Mouse (Mus musculus) forebrain, embryonic 16.5 days (tissue): ENCODE measurements around the gene Cdkl3. TPM values are rescaled to one million over a fixed set of nuclear protein-coding genes. Genes with fewer than 3 reads are reported as not detected.

Source experiments
- ATAC-seq: fragments of 200-750 bp; cut with Nextera tagmentation; 2 replicates; pipeline ENCODE4 v1.8.0; 2017; ENCODE audit warnings: mild to moderate bottlenecking, moderate library complexity
- H3K27ac ChIP-seq: fragments of 300-500 bp; sonication (generic); 2 replicates; pipeline ENCODE4 v1.5.1; 2014; ENCODE audit warnings: low read length, control low read depth
- H3K27me3 ChIP-seq: fragments of 300-500 bp; sonication (generic); replicated peaks from 2 replicates; pipeline ENCODE4 v1.6.1; 2014; ENCODE audit warnings: low read length; ENCODE audit not compliant: control insufficient read depth, insufficient read depth
- H3K36me3 ChIP-seq: fragments of 300-500 bp; sonication (generic); 2 replicates; pipeline ENCODE4 v1.6.1; 2014; ENCODE audit not compliant: control insufficient read depth, insufficient read depth
- H3K4me1 ChIP-seq: fragments of 300-500 bp; sonication (generic); replicated peaks from 2 replicates; pipeline ENCODE4 v1.6.1; 2014; ENCODE audit warnings: low read length; ENCODE audit not compliant: control insufficient read depth, insufficient read depth
- H3K4me2 ChIP-seq: fragments of 300-500 bp; sonication (generic); 2 replicates; pipeline ENCODE4 v1.6.1; 2014; ENCODE audit warnings: mild to moderate bottlenecking, low read length, control low read depth
- H3K4me3 ChIP-seq: fragments of 300-500 bp; sonication (generic); replicated peaks from 2 replicates; pipeline ENCODE4 v1.5.1; 2014; ENCODE audit warnings: mild to moderate bottlenecking, low read length, control low read depth
- H3K9ac ChIP-seq: fragments of 300-500 bp; sonication (generic); replicated peaks from 2 replicates; pipeline ENCODE4 v1.6.1; 2014; ENCODE audit warnings: low read depth, low read length, control low read depth
- H3K9me3 ChIP-seq: fragments of 300-500 bp; sonication (generic); 2 replicates; pipeline ENCODE4 v1.6.1; 2016; ENCODE audit warnings: low read length; ENCODE audit not compliant: control insufficient read depth
- WGBS: fragments of 180-500 bp; shearing (Covaris S2); extraction: QIAGEN DNeasy Blood & Tissue Kit; methylation state at CpG from one replicate; pipeline ENCODE4 v1.1.7; 2014; 5-methylcytosine and 5-hydroxymethylcytosine counted together
- polyA plus RNA-seq: library from polyadenylated mRNA; unstranded; fragments of >200 nt; fragmentation: Nextera tagmentation; extraction: Ambion mirVana; gene quantifications from 2 replicates; pipeline ENCODE4 v1.2.1, GENCODE M21; 2015

The Cdkl3 gene
- polyA plus RNA-seq, 1 experiment from 2014 or later = 27.1 TPM

DNA sequence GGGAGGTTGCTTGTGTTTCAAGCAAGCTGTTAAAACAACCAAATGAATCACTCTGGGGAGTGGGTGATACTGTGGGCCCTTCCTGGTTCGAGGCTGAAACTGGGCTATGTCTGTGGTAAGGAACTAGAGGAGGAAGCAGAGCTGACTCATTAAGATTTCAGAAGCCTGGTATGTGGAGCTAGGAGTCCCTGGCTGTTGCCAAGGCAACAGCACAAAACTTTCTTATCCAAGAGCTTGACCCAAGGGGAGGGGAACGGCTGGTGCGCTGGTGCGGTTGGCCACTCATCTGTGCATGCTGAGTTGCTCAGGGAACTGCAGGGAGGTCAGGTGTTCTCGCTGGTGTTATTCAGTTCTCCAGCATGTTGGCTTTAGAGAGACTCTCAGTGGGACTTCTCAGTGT is 76.0 kb downstream of the Cdkl3 start:
- no peak overlapping the region for H3K9ac ChIP-seq
- ATAC-seq = 0 out of 2 replicates have a peak, but pooled peaks have one; percentile 18
- no peaks in the 10 kb centered on the region for H3K9me3 ChIP-seq
- H3K4me1 ChIP-seq = peaks cover 3% of the 10 kb centered on the region; the same call in 1 of the 2 replicates
- no peak overlapping the region for H3K4me3 ChIP-seq
- H3K27me3 ChIP-seq = no peaks in the 10 kb centered on the region
- H3K27ac ChIP-seq = no peak overlapping the region
- H3K36me3 ChIP-seq = no peaks in the 10 kb centered on the region
- H3K4me2 ChIP-seq = no peak overlapping the region
- WGBS = 7% methylated on average over 5 of the region's 5 CpGs

DNA sequence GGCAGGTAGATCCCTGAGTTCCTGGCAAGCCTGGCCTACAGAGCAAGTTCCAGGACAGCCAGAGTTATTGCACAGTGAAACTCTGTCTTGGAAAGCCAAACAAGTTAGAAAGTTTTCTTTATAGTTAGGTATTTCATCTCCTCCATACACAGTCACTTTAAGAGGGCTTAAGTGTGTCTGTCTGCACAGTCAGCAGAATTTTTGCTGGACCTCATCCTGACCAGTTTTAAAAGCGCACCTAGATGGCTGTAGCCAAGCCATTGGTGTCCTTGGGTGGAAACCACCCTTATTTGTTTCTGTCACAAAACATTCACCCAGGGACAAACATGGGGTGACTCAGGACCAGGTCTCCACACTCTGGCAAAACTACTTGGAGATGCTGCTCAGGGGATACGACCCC is 76.6 kb downstream of the Cdkl3 start:
- Histone ChIP-seq H3K4me3 (no peak overlapping the region), H3K27ac (no peak overlapping the region), H3K4me2 (no peak overlapping the region), H3K36me3 (no peaks in the 10 kb centered on the region), H3K27me3 (no peaks in the 10 kb centered on the region), H3K4me1 (peaks cover 6% of the 10 kb centered on the region), H3K9ac (no peak overlapping the region), H3K9me3 (no peaks in the 10 kb centered on the region)
- no peak for ATAC-seq
- 97% methylated on average over 2 of the region's 2 CpGs for WGBS

DNA sequence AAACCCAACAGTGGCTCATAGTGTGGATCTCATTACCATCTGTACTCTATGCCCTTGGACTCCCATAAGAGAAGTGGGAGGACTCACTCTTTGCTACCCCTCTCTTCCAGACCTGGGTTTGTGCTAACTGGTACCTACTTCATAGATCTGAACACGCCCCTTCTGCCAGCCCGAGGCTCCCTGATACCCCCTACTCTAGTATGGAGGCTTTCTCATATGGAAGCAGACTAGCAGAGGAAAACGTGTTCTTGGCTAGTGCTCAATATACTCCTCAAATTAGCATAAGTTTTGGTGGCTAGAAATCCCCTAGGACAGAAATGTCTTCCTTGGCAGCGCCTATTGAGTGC is 81.8 kb downstream of the Cdkl3 start:
- no peaks in the 10 kb centered on the region for H3K36me3 ChIP-seq
- peak; percentile 69 for ATAC-seq
- H3K4me1 ChIP-seq = peaks cover 20% of the 10 kb centered on the region
- peak overlapping the region; percentile 28; the same call in 1 of the 2 replicates for H3K9ac ChIP-seq
- peak overlapping the region; percentile 36 for H3K4me2 ChIP-seq
- no peaks in the 10 kb centered on the region for H3K27me3 ChIP-seq
- 0 out of 2 replicates have a peak overlapping the region, but pooled peaks have one; percentile 3 for H3K4me3 ChIP-seq
- no peaks in the 10 kb centered on the region for H3K9me3 ChIP-seq
- peak overlapping the region; percentile 94 for H3K27ac ChIP-seq
- WGBS = 31% methylated on average over 4 of the region's 4 CpGs

DNA sequence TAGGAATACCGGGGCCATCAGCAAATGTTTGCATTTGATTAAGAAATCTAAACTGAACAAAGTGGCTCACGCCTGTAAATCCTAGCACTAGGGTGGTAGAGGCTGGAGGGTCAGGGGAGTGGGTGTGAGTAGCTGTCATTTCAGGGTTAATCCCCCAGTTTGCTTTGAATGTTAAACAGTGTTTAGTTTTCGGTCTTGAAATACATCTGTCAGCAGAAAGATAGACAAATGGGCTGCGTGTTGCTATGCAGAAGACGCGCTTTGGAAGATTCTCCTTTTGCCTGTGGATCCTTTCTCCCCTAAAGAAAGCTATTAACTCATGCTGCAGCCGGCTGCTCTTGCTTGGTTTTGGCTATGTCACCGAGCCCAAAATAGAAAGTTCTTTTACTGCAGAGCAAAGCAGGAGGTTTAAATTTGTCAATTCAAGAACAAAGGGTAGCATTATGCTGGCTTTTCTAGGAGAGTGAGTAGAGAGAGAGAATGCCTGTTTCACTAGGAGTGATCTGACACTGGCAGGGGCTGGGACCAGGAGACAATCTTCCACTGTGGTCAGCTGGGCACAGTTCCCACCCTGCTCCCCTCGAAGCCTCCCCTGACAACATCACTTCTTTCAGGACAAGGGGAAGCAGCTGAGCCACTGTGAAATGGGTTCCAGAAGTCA is 82.3 kb downstream of the Cdkl3 start:
- Histone ChIP-seq H3K4me3 (0 out of 2 replicates have a peak overlapping the region, but pooled peaks have one; percentile 3), H3K27me3 (no peaks in the 10 kb centered on the region), H3K4me2 (peak overlapping the region; percentile 36), H3K9ac (peak overlapping the region; percentile 28), H3K9me3 (no peaks in the 10 kb centered on the region), H3K27ac (peak overlapping the region; percentile 94), H3K4me1 (peaks cover 20% of the 10 kb centered on the region), H3K36me3 (no peaks in the 10 kb centered on the region)
- peak; percentile 82 for ATAC-seq
- 13% methylated on average over 9 of the region's 9 CpGs for WGBS

DNA sequence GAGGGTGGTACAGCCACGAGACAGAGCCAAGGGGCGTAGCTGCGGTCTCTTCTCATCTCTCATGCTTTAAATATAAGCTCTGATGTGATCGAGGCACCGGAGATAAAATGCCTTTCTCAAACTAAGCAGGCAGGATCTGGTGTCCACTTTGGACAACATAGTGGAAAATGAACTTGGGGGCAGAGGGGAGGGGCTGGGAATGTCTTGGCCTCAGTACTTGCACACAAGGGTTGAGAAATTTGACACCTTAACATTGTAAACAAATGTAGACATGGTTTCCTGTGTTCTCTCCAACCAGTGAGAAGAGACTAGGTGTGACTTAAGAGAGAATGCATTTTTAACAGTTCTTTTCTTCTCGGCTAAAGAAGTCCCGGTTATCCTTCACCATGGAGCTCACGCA is 85.3 kb downstream of the Cdkl3 start:
- Histone ChIP-seq H3K27me3 (no peaks in the 10 kb centered on the region), H3K36me3 (no peaks in the 10 kb centered on the region), H3K4me2 (no peak overlapping the region), H3K27ac (no peak overlapping the region), H3K9ac (no peak overlapping the region), H3K4me3 (no peak overlapping the region), H3K4me1 (peaks cover 20% of the 10 kb centered on the region), H3K9me3 (no peaks in the 10 kb centered on the region)
- ATAC-seq = no peak
- 76% methylated on average over 8 of the region's 8 CpGs for WGBS

DNA sequence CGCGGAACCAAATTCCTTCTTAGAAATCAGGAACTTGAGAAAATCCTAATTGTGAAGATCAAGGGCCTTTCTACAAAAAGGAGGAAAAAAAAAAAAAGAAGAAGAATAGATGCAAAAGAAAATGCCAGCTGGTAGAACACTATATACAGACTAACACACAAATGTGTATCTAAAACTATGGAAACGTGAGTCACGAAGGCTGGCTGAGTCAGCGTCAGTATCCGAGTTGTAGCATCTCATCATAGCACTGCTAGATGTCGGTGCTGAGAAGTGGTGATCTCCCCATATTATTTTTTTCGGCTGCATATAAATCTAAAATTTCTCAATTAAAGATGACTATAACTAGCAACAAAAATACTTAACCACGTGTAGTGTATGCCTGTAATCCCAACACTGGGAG is 87.2 kb downstream of the Cdkl3 start:
- Histone ChIP-seq H3K27me3 (no peaks in the 10 kb centered on the region), H3K9me3 (no peaks in the 10 kb centered on the region), H3K4me3 (no peak overlapping the region), H3K36me3 (no peaks in the 10 kb centered on the region), H3K4me1 (peaks cover 11% of the 10 kb centered on the region), H3K9ac (no peak overlapping the region), H3K4me2 (no peak overlapping the region), H3K27ac (no peak overlapping the region)
- WGBS = 88% methylated on average over 9 of the region's 9 CpGs
- ATAC-seq = no peak

DNA sequence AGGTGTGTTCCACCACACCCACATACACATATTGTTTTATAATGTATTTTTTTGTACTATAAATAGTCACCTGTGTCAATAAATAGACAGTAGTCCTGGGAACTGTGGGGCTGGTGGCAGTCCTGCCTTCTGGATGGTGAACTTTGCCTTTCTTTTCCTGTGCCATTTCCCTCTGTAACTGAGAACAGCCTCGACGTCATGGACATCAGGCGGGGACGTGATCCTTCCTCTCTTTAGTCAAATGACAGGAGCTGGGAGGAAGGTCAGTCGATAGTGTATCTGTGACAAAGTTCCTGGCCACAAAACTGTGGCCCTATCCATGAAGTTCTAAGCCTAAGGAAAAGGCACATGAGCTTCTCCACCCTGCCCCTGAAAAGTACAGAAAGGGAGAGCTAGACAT is 90.5 kb downstream of the Cdkl3 start:
- H3K4me3 ChIP-seq = no peak overlapping the region
- no peaks in the 10 kb centered on the region for H3K36me3 ChIP-seq
- H3K27me3 ChIP-seq = no peaks in the 10 kb centered on the region
- no peaks in the 10 kb centered on the region for H3K9me3 ChIP-seq
- no peak overlapping the region for H3K9ac ChIP-seq
- H3K4me2 ChIP-seq = no peak overlapping the region
- H3K4me1 ChIP-seq = peaks cover 6% of the 10 kb centered on the region
- 76% methylated on average over 5 of the region's 5 CpGs for WGBS
- ATAC-seq = no peak
- H3K27ac ChIP-seq = no peak overlapping the region

DNA sequence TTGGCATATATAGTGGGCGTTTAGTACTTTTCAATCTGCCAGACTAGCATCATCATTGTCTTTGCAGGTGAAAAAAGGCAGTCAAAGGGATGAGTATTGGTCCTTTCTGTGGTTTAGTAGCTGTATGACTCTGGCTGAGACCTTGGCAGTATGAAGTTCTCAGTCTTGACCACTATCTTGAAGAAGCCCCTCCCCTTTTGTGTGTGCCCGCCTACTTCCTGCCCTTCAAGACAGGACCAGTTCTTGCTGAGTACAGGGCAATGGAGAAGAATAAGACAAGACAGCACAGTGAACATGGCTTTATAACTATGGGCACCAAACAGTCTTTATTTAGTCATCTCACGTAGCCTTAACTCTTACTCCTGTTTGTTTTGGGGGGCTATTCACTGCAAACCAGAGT is 93.0 kb downstream of the Cdkl3 start:
- Histone ChIP-seq H3K9me3 (no peaks in the 10 kb centered on the region), H3K9ac (no peak overlapping the region), H3K27me3 (no peaks in the 10 kb centered on the region), H3K4me3 (no peak overlapping the region), H3K4me1 (peaks cover 26% of the 10 kb centered on the region), H3K27ac (no peak overlapping the region), H3K4me2 (no peak overlapping the region), H3K36me3 (no peaks in the 10 kb centered on the region)
- no peak for ATAC-seq
- 79% methylated on average over 3 of the region's 3 CpGs for WGBS

DNA sequence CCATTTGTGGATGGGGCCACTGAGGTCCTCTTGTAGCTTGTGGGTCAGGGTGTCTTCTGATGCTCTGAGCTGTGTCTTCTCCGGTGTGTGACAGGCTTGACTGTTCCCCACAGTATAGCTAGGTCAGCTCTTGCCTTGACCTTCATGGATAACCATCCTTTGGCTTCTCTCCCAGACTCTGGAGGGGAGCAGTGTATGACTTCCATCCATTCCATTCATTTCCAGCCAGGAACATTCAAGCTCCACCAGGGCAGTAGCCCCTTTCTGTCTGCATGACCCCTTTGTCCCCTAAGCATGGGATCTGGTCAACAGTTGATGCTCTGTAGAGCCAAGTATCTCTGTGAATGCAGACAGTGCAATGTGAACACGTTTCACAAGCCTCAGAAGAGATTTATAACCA is 93.6 kb downstream of the Cdkl3 start:
- no peaks in the 10 kb centered on the region for H3K36me3 ChIP-seq
- no peak overlapping the region; the same call in 1 of the 2 replicates for H3K27ac ChIP-seq
- no peaks in the 10 kb centered on the region for H3K9me3 ChIP-seq
- no peaks in the 10 kb centered on the region for H3K27me3 ChIP-seq
- no peak for ATAC-seq
- 83% methylated on average over 2 of the region's 2 CpGs for WGBS
- H3K4me1 ChIP-seq = peaks cover 27% of the 10 kb centered on the region
- no peak overlapping the region for H3K9ac ChIP-seq
- H3K4me2 ChIP-seq = peak overlapping the region; percentile 79
- no peak overlapping the region; the same call in 1 of the 2 replicates for H3K4me3 ChIP-seq
